Mouse (Mus musculus): ENCODE data around the gene Nell2.

GRCm38 (mm10) chr15:95425085-95425484 lies 103.3 kb downstream of the Nell2 start:
- TF ChIP-seq POLR2A (IDR thresholded peaks at IDR 0.05; ENCODE audit: insufficient read length, low read depth), result no peak
- TF ChIP-seq TCF3 (IDR thresholded peaks at IDR 0.05; ENCODE audit: insufficient read length, low read depth), result no peak
- no peak for TF ChIP-seq MYOD1 (IDR thresholded peaks at IDR 0.05; ENCODE audit: control insufficient read depth in 1 of 3, insufficient read length in 2 of 3, low read depth in 2 of 3)
- TF ChIP-seq MAX (IDR thresholded peaks at IDR 0.05; ENCODE audit: low read depth), result no peak
- no peak for TF ChIP-seq REST (IDR thresholded peaks at IDR 0.05; ENCODE audit: insufficient read depth, insufficient read length)
- no peak for TF ChIP-seq MYOG (IDR thresholded peaks at IDR 0.05; ENCODE audit: control insufficient read depth in 1 of 3, insufficient read depth in 1 of 3, insufficient read length in 2 of 3, low read depth in 2 of 3)
- TF ChIP-seq USF1 (IDR thresholded peaks at IDR 0.05; ENCODE audit: low read depth), result no peak
- no peak for TF ChIP-seq E2F4 (IDR thresholded peaks at IDR 0.05; ENCODE audit: insufficient read depth)
- no peak for TF ChIP-seq CEBPB (IDR thresholded peaks at IDR 0.05; ENCODE audit: insufficient read depth, poor library complexity, severe bottlenecking)
- TF ChIP-seq POLR2AphosphoS2 (IDR thresholded peaks at IDR 0.05; ENCODE audit: insufficient read length, low read depth), result no peak
- TF ChIP-seq TCF12 (IDR thresholded peaks at IDR 0.05; ENCODE audit: insufficient read depth, poor library complexity, severe bottlenecking), result no peak
